Mouse (Mus musculus) kidney, adult 2 months (tissue): Measurements from ENCODE around the gene Sf1. TPM values are rescaled to one million over a fixed set of nuclear protein-coding genes. Genes with fewer than 3 reads are reported as not detected.
A peak's percentile ranks its signal among the peaks of the same experiment; 100 is the strongest.

Experiments
- DNase-seq: peaks from one replicate; pipeline ENCODE4 v3.0.0; 2021
- H3K27ac ChIP-seq: fragments of 200-500 bp; 2 replicates; pipeline ENCODE4 v1.5.1; 2012; ENCODE audit warnings: low read depth, low read length, control low read depth, inconsistent platforms; ENCODE audit not compliant: insufficient read depth
- H3K27me3 ChIP-seq: fragments of 200-500 bp; replicated peaks from 2 replicates; pipeline ENCODE4 v1.6.1; 2012; ENCODE audit warnings: mild to moderate bottlenecking, moderate library complexity, low read length, inconsistent platforms; ENCODE audit not compliant: control insufficient read depth, insufficient read depth
- H3K36me3 ChIP-seq: fragments of 200-500 bp; 2 replicates; pipeline ENCODE4 v1.6.1; 2012; ENCODE audit warnings: mild to moderate bottlenecking, moderate library complexity, low read length, inconsistent platforms; ENCODE audit not compliant: control insufficient read depth, insufficient read depth
- H3K4me1 ChIP-seq: fragments of 200-500 bp; 2 replicates; pipeline ENCODE4 v1.6.1; 2011; ENCODE audit warnings: low read length; ENCODE audit not compliant: control insufficient read depth, insufficient read depth
- H3K4me3 ChIP-seq: fragments of 200-500 bp; 2 replicates; pipeline ENCODE4 v1.5.1; 2011; ENCODE audit warnings: mild to moderate bottlenecking, low read depth, low read length, control low read depth; ENCODE audit not compliant: insufficient read depth
- CTCF ChIP-seq: fragments of 200-500 bp; conservative IDR thresholded peaks from 2 replicates; pipeline ENCODE4 v1.5.1; 2011; ENCODE audit warnings: low read depth, mild to moderate bottlenecking, control low read depth, low read length, moderate library complexity, mixed read lengths; ENCODE audit not compliant: insufficient read depth, insufficient read length
- POLR2A ChIP-seq: fragments of 200-500 bp; IDR thresholded peaks from one replicate; pipeline ENCODE4 v1.6.1; 2011; ENCODE audit warnings: low read depth, low read length, control low read depth
- WGBS: fragments of 180-500 bp; shearing (Covaris S2); methylation state at CpG from one replicate; pipeline ENCODE4 v1.1.7; 2018; 5-methylcytosine and 5-hydroxymethylcytosine counted together
- polyA plus RNA-seq: library from polyadenylated mRNA; depleted of rRNA; stranded (reverse); fragments of >200 nt; gene quantifications from 2 replicates; pipeline ENCODE4 v1.2.3, GENCODE M21; 2012

Gene Sf1
- polyA plus RNA-seq, 1 experiment = 71.3 TPM

GRCm38 (mm10) chr19:6349215-6349983, 14.1 kb upstream of the Sf1 start:
- H3K27ac ChIP-seq = 0 out of 2 replicates have a peak overlapping the region, but pooled peaks have one; percentile 19
- no peaks in the 10 kb centered on the region for H3K27me3 ChIP-seq
- DNase-seq = peak; percentile 67
- H3K4me1 ChIP-seq = no peaks in the 10 kb centered on the region
- no peaks in the 10 kb centered on the region for H3K36me3 ChIP-seq
- H3K4me3 ChIP-seq = no peak overlapping the region
- TF ChIP-seq CTCF (no peak), POLR2A (no peak)
- 46% methylated on average over 14 of the region's 14 CpGs for WGBS

DNA sequence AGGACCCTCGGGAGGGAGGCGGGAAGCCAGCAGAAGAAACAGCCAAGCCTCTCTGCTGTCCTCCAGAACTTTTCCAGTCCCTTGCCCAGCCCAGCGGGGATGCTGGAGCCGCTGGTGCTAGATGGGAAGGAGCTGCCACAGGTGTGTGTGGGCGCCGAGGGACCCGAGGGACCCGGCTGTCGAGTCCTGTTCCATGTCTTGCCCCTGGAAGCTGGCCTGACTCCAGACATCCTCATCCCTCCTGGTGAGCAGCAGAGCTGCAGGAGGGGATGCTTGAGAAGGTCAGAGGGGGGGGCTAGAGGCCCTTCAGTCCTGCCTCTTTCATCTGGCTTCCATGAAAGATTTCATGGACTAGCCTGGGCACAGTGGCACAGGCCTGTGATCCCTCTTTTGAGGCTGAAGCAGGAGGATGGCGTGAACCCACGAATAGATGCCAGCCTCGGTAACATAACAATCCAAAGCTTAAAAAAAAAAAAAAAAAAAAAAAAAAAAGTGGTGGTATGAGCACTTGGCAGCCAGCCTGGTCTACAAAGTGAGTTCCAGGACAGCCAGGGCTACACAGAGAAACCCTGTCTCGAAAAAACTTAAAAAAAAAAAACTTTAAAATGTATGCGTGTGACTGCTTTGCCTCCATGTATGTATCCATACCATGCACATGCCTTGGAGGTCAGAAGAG, 11.9 kb upstream of the Sf1 start:
- no peaks in the 10 kb centered on the region for H3K4me1 ChIP-seq

GRCm38 (mm10) chr19:6352107-6352505, 11.4 kb upstream of the Sf1 start:
- 85% methylated on average over 2 of the region's 2 CpGs for WGBS

More for the DNA sequence above, 11.9 kb upstream of the Sf1 start:
- Histone ChIP-seq H3K27me3 (no peaks in the 10 kb centered on the region), H3K4me3 (no peak overlapping the region), H3K36me3 (no peaks in the 10 kb centered on the region), H3K27ac (no peak overlapping the region)
- no peak for DNase-seq
- TF ChIP-seq POLR2A (no peak), CTCF (no peak)
- WGBS = 54% methylated on average over 14 of the region's 14 CpGs

DNA sequence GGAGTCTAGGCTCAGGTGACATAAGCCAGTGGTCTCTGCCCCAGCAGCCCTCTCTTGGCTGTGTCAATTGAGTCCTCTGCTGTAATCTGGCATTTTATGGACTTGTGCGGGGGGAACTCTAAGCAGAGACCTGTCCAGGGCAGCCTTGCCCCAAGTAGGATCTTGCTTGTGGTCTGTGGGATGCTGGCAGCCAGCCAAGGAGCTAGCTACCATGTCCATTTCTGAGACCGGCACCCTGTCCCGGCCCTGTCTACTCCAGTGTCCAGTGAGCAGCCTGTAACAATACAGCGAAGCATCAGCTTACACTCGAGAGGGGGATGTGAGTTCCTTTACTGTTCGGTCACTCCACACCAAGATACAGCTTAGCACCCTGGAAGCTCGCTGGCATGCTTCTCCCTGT, 9.5 kb upstream of the Sf1 start:
- Histone ChIP-seq H3K27ac (no peak overlapping the region), H3K4me1 (no peaks in the 10 kb centered on the region), H3K36me3 (no peaks in the 10 kb centered on the region), H3K4me3 (no peak overlapping the region), H3K27me3 (no peaks in the 10 kb centered on the region)
- WGBS = 72% methylated on average over 7 of the region's 7 CpGs
- TF ChIP-seq POLR2A (no peak), CTCF (no peak)
- DNase-seq = no peak

More at GRCm38 (mm10) chr19:6352107-6352505, 11.4 kb upstream of the Sf1 start:
- H3K4me1 ChIP-seq = no peaks in the 10 kb centered on the region
- H3K36me3 ChIP-seq = no peaks in the 10 kb centered on the region
- H3K4me3 ChIP-seq = no peak overlapping the region
- no peaks in the 10 kb centered on the region for H3K27me3 ChIP-seq
- no peak overlapping the region for H3K27ac ChIP-seq
- TF ChIP-seq CTCF (no peak), POLR2A (no peak)
- no peak for DNase-seq

GRCm38 (mm10) chr19:6361291-6361690, 2.2 kb upstream of the Sf1 start:
- TF ChIP-seq POLR2A = no peak
- no peak for TF ChIP-seq CTCF

DNA sequence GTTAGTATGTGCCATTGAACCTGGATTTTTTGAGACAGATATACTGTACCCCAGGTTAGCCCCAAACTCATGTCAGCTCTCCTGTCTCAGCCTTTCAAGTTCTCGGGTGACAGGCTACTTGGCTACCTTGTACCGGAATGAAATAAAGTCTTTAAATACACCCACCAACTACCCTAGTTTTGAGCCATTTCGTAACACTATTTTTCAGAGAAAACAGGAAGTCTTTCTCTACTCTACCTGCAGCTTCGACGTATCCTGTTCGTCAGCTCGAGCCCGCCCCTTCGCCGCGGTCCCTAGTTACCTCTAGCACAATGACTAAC, 439 bp upstream of the Sf1 start:
- Histone ChIP-seq H3K27ac (peak overlapping the region; percentile 92), H3K36me3 (peaks cover 14% of the 10 kb centered on the region), H3K27me3 (no peaks in the 10 kb centered on the region), H3K4me3 (peak overlapping the region; percentile 53), H3K4me1 (peaks cover 4% of the 10 kb centered on the region; the same call in 1 of the 2 replicates)
- under 1% methylated on average over 11 of the region's 11 CpGs for WGBS
- DNase-seq = no peak
- TF ChIP-seq POLR2A = no peak
- no peak for TF ChIP-seq CTCF

More at GRCm38 (mm10) chr19:6361291-6361690, 2.2 kb upstream of the Sf1 start:
- Histone ChIP-seq H3K36me3 (peaks cover 4% of the 10 kb centered on the region), H3K4me3 (no peak overlapping the region), H3K27ac (no peak overlapping the region), H3K4me1 (peaks cover 4% of the 10 kb centered on the region; the same call in 1 of the 2 replicates), H3K27me3 (no peaks in the 10 kb centered on the region)
- no peak for DNase-seq
- WGBS = 98% methylated on average over 3 of the region's 3 CpGs

DNA sequence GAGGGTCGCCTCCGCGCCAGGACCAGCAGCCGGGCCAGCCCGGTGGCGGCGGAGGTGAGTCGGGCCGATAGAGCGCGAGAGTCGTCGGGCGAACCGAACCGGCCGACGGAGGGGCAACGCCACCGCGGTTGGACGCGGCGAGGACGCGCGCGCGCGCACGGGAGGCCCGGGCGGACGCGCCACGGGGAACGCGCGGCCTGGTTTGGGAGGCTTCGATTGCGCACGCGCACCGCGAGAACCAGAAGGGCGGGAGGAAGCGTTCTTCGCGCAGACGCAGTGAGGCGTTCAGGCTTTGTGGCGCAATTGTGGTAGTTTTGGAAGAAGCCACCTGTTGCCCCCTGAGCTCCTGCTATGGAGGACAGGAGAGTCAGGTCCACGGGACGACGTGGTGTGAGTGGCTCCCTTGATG, 831 bp downstream of the Sf1 start:
- peaks cover 4% of the 10 kb centered on the region; the same call in 1 of the 2 replicates for H3K4me1 ChIP-seq

More for the DNA sequence above, 831 bp downstream of the Sf1 start:
- Histone ChIP-seq H3K27ac (peak overlapping the region; percentile 98), H3K27me3 (no peaks in the 10 kb centered on the region), H3K36me3 (peaks cover 16% of the 10 kb centered on the region), H3K4me3 (peak overlapping the region; percentile 97)
- WGBS = under 1% methylated on average over 55 of the region's 55 CpGs
- DNase-seq = peak; percentile 95
- TF ChIP-seq CTCF (no peak), POLR2A (peak; percentile 0)
